Mouse (Mus musculus) right cerebral cortex, postnatal 25 days (tissue): ENCODE results near the gene Rasl2-9.
"Not testable (repeated sequence)": the region's sequence is repeated elsewhere in the genome, so short reads cannot be mapped to it uniquely, and the experiment has no call there.

ENCODE experiments used
- DNase-seq: peaks from one replicate; pipeline ENCODE4 v3.0.0; 2022

Gene Rasl2-9

DNA sequence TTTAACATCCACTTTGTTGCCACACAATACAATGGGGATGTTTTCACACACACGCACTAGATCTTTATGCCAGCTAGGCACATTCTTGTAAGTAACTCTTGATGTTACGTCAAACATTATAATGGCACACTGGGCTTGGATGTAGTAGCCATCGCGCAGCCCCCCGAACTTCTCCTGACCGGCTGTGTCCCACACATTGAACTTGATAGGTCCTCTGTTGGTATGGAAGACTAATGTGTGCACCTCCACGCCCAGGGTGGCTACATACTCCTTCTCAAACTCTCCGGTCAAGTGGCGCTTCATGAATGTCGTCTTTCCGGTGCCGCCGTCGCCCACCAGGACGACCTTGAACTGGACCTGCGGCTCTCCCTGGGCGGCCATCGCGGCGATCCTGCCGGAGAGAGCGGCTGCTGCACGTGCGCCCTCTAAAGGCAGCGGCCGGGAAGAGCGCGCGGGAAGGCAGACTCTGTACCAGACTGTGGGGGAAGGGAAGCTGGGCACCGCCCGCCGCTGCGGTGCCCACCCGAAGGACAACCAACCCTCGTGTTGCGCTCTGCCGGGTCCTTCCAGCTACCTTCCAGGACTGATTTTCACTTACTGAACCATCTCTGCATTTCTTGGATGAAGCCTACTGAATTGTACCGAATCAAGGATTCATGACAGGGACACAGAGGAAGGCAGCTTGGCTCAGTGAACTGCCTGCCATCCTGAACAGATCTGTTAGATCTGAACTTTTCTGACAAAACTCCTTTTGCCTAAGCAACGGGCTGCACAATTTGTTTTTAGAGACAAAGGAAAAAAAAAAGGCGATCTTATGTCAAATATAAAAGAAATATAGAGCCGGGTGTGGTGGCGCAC is at the start of gene Rasl2-9:
Gene Rasl2-9 (minus strand): TSS at position 402 of the 858 bp plus-strand sequence.
- peak; percentile 84 for DNase-seq

DNA sequence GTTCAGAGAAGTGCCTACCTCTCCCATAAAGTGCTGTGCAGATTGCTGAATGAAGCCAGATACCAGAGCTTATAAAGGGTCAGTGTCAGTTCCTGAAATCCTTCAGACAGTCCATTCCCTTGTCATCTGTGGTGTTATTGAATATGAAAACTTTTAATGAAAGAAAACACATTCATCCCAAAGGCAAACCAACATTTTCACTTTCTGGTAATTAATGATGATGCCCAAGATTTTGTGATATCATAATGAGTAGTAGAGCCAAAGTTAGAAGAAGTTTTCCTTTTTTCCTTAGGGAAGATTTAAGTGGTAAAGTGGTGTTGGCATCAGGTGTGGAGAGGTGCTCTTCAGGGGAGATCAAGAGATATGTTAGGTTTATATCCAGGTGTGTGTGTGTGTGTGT is 23.8 kb upstream of the Rasl2-9 start, which contains the start of gene Vmn1r55:
Gene Vmn1r55 (minus strand): TSS at position 101 of the 400 bp plus-strand sequence.
- not testable (repeated sequence) for DNase-seq

DNA sequence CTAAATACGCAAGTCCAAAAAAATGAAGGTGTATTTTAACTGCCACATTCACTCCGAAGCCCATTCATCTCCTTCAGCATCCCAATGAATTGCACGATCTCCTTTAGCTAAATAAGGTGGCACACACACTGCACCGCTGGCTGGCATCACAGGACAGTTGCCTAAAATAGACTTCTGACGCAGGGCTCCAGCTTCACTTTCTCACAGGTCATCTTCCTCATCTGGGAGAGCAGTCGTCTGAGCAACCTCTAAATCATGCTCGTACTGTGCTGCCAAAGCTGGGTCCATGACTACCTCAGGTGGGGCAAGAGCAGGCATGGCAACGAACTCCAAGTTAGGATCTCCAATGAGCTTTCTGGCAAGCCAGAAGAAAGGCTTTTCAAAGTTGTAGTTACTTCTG is 672 bp downstream of the Rasl2-9 start:
- no peak for DNase-seq

DNA sequence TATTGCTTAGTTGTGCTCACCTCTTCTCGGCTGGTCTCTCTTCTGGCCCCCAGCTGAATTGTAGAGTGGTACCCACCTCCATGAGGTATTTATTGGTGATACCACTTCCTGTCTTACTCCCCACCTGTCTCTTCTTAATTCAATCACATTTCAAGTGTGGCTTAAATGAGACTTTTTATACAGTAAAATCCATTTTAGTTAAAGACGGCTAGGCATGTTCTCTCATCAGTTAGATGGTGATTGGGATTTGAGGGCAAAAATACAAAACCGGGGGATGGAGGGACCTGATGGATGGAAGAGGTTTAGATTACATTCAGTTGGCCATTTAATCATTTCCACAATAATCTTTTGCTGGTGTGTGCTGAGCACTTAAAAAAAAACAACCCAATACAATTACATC is 8.9 kb downstream of the Rasl2-9 start, which contains the start of gene Rfpl4:
Gene Rfpl4 (minus strand): TSS at position 101 of the 400 bp plus-strand sequence.
- DNase-seq: no peak

DNA sequence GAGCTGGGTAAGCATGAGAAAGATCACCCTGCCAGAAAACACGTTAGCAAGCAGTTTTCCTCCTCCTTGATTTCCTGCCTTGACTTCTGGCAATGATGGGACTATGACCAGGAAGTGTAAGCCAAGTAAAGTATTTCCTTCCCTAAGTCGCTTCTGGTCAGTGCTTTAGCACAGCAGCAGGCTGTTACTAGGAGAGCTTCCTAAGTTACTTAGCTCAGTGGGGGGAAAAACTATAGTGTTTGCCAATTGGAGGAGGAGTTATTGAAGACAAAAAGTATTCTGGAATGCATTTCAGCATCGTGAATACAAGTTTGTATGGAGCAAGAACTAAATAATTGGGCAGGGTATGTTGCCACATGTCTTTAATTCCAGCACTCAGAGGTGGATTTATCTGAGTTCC is 13.0 kb downstream of the Rasl2-9 start:
- DNase-seq: no peak

DNA sequence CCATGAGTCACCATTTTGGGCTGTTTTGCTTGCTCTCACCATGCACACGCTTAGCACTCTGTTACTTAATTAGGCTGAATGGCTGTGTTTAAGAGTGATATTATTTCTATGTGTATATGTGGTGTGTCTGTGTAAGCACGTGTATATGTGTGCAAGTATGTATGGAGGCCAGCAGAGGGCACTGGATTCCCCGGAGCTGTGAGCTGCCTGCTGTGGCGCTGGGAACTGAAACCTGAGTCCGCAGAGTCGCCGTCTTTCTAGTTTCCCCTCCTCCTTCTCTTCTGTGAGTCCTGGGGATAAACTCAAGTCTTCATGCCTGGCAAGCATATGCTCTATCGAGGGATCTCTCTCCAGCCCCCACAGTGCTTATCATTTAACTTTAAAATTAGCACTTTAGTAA is 16.4 kb downstream of the Rasl2-9 start:
- no peak for DNase-seq

DNA sequence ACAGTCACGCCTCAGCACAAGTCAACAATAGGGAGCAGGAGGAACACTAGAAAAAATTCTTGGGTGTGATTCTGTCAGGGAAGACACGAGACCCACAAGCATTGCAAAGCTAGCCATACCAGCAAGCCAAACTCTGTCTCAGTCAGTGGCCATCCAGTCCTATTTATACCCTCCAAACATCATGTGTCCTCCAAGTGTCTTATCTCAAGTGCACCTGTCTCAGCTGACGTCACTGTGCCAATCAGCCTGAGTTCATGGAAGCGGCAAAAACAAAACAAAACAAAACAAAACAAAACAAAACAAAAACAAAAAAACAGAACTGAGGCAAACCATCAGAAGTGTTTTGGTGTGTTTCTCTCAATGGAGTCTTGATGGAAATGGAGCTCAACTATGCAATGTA is 17.5 kb downstream of the Rasl2-9 start:
- no peak for DNase-seq

DNA sequence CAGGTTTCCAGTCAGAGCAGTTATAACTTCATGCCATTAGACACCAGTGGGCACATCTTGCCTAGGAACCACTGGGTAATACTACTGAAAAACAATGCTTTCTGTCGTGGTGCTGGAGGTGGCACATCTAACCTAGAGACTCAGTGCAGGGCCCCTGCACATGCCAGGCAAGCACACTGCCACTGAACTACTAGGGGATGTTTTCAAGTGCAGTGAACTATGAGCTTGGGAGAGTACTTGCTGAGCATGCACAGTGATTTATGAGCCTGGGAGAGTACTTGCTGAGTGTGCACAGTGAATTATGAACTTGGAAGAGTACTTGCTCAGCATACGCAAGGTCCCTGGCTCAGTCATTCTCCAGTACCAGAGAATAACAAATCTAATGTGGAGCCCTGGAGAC is 23.2 kb downstream of the Rasl2-9 start:
- no peak for DNase-seq

DNA sequence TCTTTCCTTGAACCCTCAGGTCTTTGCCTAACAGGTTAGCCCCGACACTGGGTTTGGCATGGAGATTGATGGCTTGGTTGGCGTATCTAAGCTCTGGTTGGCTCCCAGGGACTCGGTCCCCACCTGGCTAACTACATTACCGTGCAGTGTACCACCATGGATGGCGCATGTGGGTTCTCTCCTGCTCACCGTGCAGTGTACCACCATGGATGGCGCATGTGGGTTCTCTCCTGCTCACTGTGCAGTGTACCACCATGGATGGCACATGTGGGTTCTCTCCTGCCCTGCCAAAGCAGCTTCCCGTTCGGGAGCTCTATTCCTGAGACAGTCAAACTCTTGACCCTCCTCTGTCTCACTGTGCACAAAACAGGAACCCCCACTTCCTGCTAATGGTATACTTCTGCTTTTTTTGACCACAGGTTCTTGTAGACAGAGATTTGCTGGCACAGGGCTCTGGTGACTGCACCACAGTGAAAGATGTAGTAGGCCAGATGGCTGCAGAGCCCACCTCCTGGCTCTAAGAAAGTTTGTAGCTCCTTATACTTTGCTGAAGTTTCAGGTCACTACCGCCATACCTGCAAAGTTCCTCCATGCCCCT is 24.6 kb downstream of the Rasl2-9 start:
- DNase-seq: no peak

DNA sequence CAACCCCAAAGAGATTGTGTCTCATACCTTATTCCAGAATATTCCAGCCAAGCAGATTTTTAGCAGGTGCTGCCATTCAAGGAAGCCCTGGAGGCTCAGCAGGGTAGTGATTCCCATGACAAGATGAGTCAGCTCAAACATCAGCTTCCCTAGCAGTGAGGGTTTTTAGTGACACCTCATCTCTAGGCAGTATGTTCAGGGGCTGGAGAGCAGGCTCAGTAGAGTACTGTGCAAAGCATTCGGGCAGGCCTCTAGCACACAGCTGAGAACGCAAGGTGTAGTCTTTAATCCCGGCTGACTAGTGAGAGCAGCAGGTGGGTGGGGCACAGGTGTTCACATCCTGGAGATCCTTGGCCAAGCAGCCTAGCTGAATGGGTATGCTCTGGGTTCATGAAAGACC is 26.0 kb downstream of the Rasl2-9 start:
- DNase-seq: no peak

DNA sequence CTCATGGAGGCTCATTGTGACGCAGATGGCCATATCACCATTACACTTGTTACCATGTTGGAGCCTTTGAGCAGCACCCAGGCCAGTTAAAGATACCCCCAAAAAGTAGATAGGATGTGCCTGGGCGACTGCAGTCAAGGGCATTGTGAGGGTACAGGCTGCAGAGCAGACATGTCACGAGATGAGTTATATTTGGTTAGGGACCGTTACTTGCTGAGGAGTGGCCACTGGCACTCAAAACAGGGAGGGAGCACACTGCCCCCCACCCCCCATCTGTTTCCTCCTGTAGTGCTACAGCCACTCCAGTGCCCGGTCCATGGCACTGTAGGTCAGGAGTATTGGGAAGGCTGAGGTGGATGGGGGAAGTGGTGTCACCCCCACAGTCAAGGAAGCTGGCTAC is 27.0 kb downstream of the Rasl2-9 start:
- no peak for DNase-seq

DNA sequence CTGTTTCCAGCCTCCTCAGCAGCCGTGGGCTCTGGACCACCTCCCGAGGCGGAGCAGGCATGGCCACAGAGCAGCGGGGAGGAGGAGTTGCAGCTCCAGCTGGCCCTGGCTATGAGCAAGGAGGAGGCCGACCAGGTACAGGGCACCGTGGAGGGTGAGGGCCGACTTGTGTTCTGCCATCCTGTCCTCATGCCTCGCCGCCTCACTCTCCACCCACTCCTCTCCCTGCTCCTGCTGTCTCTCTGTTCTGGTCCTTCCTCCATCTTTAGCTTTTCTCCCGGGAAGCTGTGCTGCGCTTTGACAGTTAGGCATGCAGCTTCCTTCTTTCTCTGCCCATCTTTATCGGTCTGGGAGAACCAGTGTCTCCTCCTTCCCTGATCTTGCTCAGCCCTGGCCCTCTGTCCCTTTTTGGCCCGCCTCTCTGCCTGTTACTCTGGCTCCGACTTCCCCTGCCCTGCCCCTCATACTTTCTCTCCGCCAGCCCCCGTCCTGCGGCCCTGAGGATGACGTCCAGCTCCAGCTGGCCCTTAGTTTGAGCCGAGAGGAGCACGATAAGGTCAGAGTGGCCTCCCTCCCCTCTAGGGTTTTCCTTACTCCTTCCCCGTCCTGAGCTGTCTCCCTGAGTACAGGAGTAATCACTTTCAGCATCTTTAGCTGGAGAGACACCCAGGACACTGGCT is 32.8 kb downstream of the Rasl2-9 start:
- no peak for DNase-seq

DNA sequence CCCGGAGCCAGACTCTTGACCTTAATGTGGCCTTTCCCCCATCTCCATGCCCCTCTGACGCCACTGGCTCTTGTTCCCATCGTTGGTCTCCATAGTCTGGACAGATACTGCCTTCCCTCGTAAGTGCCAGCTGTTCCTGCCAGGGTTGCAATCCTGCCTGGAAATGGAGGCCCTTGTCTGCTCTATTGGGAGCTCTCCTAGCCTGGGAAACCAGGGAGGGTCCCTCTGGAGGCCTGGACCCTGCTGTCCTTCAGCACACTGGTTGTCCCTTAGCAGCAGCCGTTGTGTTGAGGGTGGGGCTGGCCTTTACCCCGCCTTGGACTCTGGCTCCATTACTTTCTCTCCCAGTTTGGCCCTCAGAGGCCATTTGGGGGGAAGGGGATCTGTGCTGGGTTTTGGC is 33.4 kb downstream of the Rasl2-9 start:
- DNase-seq: no peak

DNA sequence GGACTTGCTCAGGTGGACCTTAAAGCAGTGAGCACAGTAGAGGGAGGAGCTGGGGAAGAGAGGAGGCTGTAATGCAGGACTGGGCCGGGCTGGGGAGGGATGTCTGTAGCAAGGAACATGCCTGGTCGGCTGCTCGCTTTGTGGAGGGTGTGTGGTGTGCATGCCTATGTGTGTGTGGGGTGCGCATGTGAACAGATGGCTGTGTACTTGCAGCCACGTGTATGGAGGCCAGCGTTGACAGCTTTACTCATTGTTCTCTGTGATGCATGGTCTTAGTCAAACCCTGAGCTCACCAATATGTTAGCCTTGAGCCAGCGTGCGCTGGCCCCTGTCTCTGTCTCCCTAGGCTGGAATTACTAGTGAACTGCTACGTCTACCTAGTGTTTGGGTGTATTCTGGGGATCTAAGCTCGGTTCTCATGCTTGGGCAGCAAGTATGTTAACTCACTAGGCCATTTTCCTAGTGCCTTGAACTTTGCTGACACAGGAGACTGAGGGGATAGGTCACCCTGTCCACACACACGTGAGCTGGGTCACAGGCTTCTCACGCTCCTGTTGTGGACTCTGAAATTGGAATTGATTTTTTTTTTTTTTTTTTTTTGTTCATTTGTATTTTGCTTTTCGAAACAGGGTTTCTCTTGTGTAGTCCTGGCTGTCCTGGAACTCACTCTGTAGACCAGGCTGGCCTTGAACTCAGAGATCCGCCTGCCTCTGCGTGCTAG is 34.6 kb downstream of the Rasl2-9 start:
- DNase-seq: peak; percentile 42

DNA sequence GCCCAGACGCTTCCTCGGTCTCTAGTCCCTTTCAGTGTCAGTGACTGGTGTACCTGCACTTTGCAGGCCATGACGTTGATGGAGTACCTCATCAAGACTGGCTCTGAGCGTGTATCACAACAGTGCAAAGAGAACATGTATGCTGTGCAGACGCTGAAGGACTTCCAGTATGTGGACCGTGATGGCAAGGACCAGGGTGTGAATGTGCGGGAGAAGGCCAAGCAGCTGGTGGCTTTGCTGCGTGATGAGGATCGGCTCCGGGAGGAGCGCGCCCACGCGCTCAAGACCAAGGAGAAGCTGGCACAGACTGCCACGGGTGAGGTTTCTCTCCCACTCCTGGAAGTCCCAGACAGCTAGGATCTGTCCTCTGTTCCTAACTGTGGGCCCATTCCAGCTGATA is 35.9 kb downstream of the Rasl2-9 start:
- peak; percentile 44 for DNase-seq

DNA sequence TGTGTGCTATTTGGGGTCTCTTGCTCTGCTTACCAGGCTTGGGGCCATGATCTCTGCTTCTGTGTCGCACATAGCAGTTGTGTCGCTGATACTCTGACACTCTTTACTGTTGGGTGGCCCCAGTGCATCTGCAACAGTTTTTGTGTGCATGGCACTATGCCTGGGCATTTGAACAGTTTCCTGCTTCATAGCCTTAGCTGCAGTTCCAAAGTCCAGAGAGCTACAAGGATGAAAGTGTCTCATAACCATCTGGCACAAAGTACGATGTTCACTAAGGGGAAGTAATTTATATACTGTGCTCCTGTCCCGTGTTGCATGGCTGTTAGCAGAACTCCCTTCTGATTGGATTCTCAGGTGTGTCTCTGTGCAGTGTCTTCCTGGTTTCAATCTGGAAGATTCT is 37.9 kb downstream of the Rasl2-9 start:
- no peak for DNase-seq

DNA sequence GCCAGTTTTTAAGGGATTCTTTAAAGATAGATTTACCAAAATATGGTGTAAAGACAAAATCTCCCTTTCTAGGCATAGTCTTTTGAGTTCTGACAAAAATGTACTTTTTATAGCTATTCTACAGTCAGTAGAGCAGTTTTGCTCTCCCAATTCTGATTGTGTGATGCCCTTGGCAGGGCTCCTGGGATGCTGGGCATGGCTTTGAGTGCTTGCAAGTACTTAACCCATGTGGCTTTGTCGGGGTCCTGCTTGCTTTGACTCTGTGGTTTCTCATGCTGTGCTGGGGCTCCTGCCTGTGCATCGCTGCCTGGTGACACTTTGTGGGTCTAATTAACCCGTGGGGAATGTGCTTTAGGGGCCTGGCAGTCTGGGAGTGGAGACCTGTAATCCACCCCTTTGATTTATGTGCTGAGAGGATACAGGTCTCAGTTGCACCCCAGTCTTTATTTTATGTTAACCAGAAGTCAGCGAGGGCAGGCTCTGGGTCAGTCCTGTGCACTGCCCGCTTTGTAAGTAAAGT is 38.8 kb downstream of the Rasl2-9 start:
- no peak for DNase-seq

DNA sequence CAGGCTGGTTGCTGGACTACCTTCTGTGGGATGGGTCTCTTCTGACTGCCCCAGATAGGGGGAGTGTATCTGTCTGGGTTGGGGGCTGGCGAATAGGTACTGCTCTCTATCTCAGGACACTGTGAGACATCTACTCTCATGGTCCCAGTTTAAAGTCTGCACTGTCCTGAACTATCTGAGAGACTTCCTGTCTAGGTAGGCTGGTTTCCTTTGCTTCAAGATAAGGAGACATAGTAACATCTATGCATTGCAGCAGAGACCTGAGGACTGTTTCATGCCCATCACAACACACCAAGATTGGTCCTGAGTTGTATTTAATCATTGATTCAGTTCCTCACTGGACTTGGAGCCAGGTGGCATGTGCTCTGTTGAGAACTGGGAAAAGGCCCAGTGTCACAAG is 40.2 kb downstream of the Rasl2-9 start:
- DNase-seq: no peak

DNA sequence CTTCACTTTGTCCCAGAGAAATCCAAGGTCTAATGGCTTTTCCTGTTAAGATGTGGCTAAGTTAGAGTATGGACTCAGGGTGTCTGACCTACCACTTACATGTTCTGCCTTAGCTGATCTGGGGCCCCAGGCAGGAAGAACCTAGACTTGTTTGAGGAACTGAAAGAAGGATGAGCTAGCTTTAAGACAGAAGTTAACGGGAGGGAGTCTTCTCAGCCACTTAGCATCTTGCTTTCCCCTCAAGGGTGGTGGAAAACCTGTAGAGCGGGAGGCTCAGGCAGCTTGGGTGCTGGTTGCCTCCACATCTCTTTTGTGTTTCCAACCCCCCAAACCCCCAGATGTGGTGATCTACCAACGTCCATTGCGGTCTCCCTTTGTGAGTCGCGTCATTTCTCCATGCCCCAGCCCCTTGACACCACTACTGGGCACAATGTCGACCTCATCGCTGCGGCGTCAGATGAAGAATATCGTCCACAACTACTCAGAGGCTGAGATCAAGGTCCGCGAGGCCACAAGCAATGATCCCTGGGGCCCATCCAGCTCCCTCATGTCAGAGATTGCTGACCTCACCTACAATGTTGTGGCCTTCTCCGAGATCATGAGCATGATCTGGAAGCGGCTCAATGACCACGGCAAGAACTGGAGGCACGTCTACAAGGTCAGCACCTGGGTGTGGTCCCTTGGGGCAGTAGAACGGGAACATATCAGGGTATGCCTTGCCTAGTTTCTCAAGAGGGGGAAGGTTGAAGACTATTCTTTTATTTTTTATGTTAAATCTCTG is 42.2 kb downstream of the Rasl2-9 start:
- DNase-seq: no peak

DNA sequence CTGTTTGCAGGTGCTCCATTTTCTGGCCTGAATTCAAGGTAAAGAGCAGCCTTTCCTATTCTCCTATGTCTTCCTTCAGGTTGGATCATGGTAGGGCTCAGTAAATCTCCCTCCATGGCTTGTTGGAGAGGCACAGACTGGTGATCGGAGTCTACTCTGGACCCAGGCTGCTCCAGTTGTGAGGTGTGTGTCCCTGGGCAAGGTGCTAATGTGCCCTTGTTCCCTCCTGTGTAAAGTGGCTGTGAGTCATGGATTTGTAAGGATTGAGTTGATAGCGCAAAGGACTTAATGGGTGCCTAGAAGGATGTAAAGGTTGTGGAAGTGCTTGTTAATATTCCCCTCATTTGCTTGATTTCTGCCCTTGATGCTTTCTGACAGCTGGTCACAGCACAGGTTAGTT is 43.8 kb downstream of the Rasl2-9 start:
- DNase-seq: no peak

DNA sequence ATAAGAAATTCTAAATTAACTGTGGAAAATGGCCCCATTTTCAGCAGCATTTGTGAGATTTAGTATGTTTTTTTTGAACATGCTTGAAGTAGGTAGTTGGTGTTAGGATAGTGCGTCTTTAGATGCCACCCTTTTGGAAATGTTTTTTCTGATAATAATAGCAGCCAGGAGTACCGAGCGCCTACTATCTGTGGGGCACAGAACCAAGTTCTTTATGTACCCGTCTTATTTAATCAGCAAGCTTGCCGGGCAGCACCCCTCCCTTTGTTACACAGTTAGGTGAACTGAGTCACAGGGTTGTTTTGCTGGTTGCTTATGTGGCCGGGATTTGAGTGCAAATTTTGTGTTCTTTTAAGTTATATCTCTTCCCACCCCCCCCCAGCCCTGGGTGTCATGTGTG is 44.5 kb downstream of the Rasl2-9 start:
- DNase-seq: no peak

DNA sequence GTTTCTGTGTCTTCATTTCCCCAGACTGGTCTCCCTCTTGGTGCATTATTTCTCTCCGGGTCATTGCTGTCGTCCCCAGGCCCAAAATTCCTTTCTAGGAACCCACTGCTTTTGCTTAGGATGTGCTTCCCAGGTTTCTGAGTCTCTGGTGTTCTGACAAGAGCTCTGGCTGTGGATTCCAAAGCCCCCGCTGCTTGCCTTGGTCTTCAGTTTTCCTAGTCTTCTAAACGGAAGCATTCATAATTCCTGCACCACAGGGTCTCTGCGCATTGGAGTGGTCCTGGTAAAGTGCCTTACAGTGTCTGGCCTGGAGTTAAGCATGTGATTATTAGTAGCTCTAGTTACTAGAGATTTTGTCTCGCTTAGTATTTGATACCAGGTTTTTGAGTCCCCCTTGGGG is 44.9 kb downstream of the Rasl2-9 start:
- no peak for DNase-seq
